Mouse (Mus musculus) liver, embryonic 14.5 days (tissue): ENCODE measurements around the gene Ambra1. TPM values are rescaled to one million over a fixed set of nuclear protein-coding genes. Genes with fewer than 3 reads are reported as not detected.

Experiments
- ATAC-seq: fragments of 200-750 bp; cut with Nextera tagmentation; 2 replicates; pipeline ENCODE4 v1.8.0; 2017; ENCODE audit warnings: moderate number of reproducible peaks, mild to moderate bottlenecking, moderate library complexity; ENCODE audit not compliant: insufficient read depth
- DNase-seq, 3 experiments: peaks; one replicate each; pipeline ENCODE4 v3.0.0-alpha.2; 2012 to 2013; ENCODE audit warnings: low read depth in 3 of 3, low spot score in 3 of 3
- H3K27ac ChIP-seq: fragments of 300-500 bp; sonication (generic); 2 replicates; pipeline ENCODE4 v1.5.1; 2014; ENCODE audit warnings: moderate library complexity, mild to moderate bottlenecking, control low read depth, inconsistent platforms
- H3K27me3 ChIP-seq: fragments of 300-500 bp; sonication (generic); 2 replicates; pipeline ENCODE4 v1.6.1; 2014; ENCODE audit warnings: mild to moderate bottlenecking, low read length, moderate library complexity; ENCODE audit not compliant: control insufficient read depth, insufficient read depth
- H3K36me3 ChIP-seq: fragments of 300-500 bp; sonication (generic); replicated peaks from 2 replicates; pipeline ENCODE4 v1.6.1; 2014; ENCODE audit warnings: low read depth; ENCODE audit not compliant: control insufficient read depth, insufficient read depth
- H3K4me1 ChIP-seq, 2 experiments: fragments of 200-500 bp in 1 of 2; fragments of 300-500 bp in 1 of 2; sonication (generic) in 1 of 2; replicated peaks; 2 replicates each; pipeline ENCODE4 v1.6.1; 2012 to 2014; ENCODE audit warnings: antibody characterized with exemption in 1 of 2, inconsistent platforms in 1 of 2, low read length in 1 of 2; ENCODE audit not compliant: control insufficient read depth in 2 of 2, insufficient read depth in 2 of 2
- H3K4me2 ChIP-seq: fragments of 300-500 bp; sonication (generic); 2 replicates; pipeline ENCODE4 v1.6.1; 2014; ENCODE audit warnings: low read depth, mild to moderate bottlenecking, control low read depth, moderate library complexity
- H3K4me3 ChIP-seq, 2 experiments: fragments of 200-500 bp in 1 of 2; fragments of 300-500 bp in 1 of 2; sonication (generic) in 1 of 2; 2 replicates each; pipeline ENCODE4 v1.5.1; 2012 to 2014; ENCODE audit warnings: low read depth in 2 of 2, low read length in 2 of 2, mild to moderate bottlenecking in 2 of 2, control low read depth in 1 of 2, inconsistent platforms in 1 of 2, moderate library complexity in 1 of 2; ENCODE audit not compliant: insufficient read depth in 1 of 2
- H3K9ac ChIP-seq: fragments of 300-500 bp; sonication (generic); replicated peaks from 2 replicates; pipeline ENCODE4 v1.6.1; 2014; ENCODE audit warnings: mild to moderate bottlenecking, control low read depth, moderate library complexity
- H3K9me3 ChIP-seq: fragments of 300-500 bp; sonication (generic); 2 replicates; pipeline ENCODE4 v1.6.1; 2016; ENCODE audit warnings: low read length, mixed read lengths; ENCODE audit not compliant: control insufficient read depth
- CTCF ChIP-seq: IDR thresholded peaks from 2 replicates; pipeline ENCODE4 v1.5.1; 2016; ENCODE audit warnings: antibody characterized with exemption, low read depth, control low read depth
- EP300 ChIP-seq: IDR thresholded peaks from 2 replicates; pipeline ENCODE4 v1.6.1; 2016; ENCODE audit warnings: antibody characterized with exemption, low read depth
- WGBS: fragments of 180-500 bp; shearing (Covaris S2); extraction: QIAGEN DNeasy Blood & Tissue Kit; methylation state at CpG from one replicate; pipeline ENCODE4 v1.1.7; 2014; ENCODE audit not compliant: insufficient replicate concordance; 5-methylcytosine and 5-hydroxymethylcytosine counted together
- polyA plus RNA-seq, 2 experiments: library from polyadenylated mRNA; depleted of rRNA in 1 of 2; stranded (reverse) in 1 of 2; unstranded in 1 of 2; fragments of >200 nt; fragmentation: Nextera tagmentation in 1 of 2; extraction: Ambion mirVana in 1 of 2; gene quantifications; 2 replicates each; pipeline versions ENCODE4 v1.2.1 to v1.2.3; 2012 to 2014

The Ambra1 gene
- 3.7 and 3.9 TPM in 2 replicates for polyA plus RNA-seq (2012; rRNA removed)
- 3.9 and 4.2 TPM in 2 replicates for polyA plus RNA-seq (2014; fragmentation: Nextera tagmentation; extraction: Ambion mirVana)

- WGBS: under 1% methylated on average over 68 of the region's 68 CpGs
- peak; percentile 60 for TF ChIP-seq CTCF
- no peak for TF ChIP-seq EP300
These were observed at the start of gene Ambra1 for GRCm38 (mm10) chr2:91729971-91730821. TSS of gene Ambra1 (plus strand) at chr2:91730134.

GRCm38 (mm10) chr2:91682850-91683249, 47.1 kb upstream of the Ambra1 start:
- TF ChIP-seq EP300: no peak
- TF ChIP-seq CTCF: peak; percentile 62
- H3K4me1 ChIP-seq: no peaks in the 10 kb centered on the region
- ATAC-seq (no peak), DNase-seq (peak; percentile 23 to 38 (median 30))
- no peaks in the 10 kb centered on the region for H3K9me3 ChIP-seq
- H3K9ac ChIP-seq: no peak overlapping the region
- H3K27me3 ChIP-seq: no peaks in the 10 kb centered on the region
- no peak overlapping the region for H3K27ac ChIP-seq
- no peak overlapping the region for H3K4me3 ChIP-seq
- WGBS: 36% methylated on average over 4 of the region's 4 CpGs
- H3K4me2 ChIP-seq: no peak overlapping the region
- H3K36me3 ChIP-seq: peaks cover 9% of the 10 kb centered on the region; the same call in 1 of the 2 replicates

More at GRCm38 (mm10) chr2:91729971-91730821, at the start of gene Ambra1:
- peak within 1 kb of the TSS; percentile 83 for H3K4me2 ChIP-seq
- ATAC-seq (peak; percentile 86), DNase-seq (peak; percentile 78 to 84 (median 82))
- H3K9ac ChIP-seq: peak within 1 kb of the TSS; percentile 97
- peak within 1 kb of the TSS; percentile 99 for H3K4me3 ChIP-seq
- H3K27ac ChIP-seq: peak within 1 kb of the TSS; percentile 88
- H3K36me3 ChIP-seq: no peaks in the 10 kb centered on the region
- no peaks in the 10 kb centered on the region for H3K27me3 ChIP-seq
- H3K9me3 ChIP-seq: no peaks in the 10 kb centered on the region
- peaks cover 0 to 8% of the 10 kb centered on the region in 2 experiments; a peak in 3 of 4 replicates for H3K4me1 ChIP-seq

GRCm38 (mm10) chr2:91683919-91684318, 46.0 kb upstream of the Ambra1 start:
- WGBS: 78% methylated on average over 8 of the region's 8 CpGs
- DNase-seq (no peak), ATAC-seq (no peak)
- Histone ChIP-seq H3K4me2 (no peak overlapping the region), H3K27ac (no peak overlapping the region), H3K9ac (no peak overlapping the region), H3K4me1 (no peaks in the 10 kb centered on the region), H3K36me3 (peaks cover 6% of the 10 kb centered on the region), H3K9me3 (no peaks in the 10 kb centered on the region), H3K4me3 (no peak overlapping the region), H3K27me3 (no peaks in the 10 kb centered on the region)
- no peak for TF ChIP-seq CTCF
- TF ChIP-seq EP300: no peak

- ATAC-seq (no peak), DNase-seq (no peak)
- no peak overlapping the region for H3K4me3 ChIP-seq
- no peak overlapping the region for H3K4me2 ChIP-seq
- TF ChIP-seq EP300: no peak
- TF ChIP-seq CTCF: no peak
- peaks cover 1% of the 10 kb centered on the region for H3K36me3 ChIP-seq
- WGBS: 81% methylated on average over 7 of the region's 7 CpGs
- H3K27ac ChIP-seq: no peak overlapping the region
- H3K9ac ChIP-seq: no peak overlapping the region
- no peaks in the 10 kb centered on the region for H3K9me3 ChIP-seq
- H3K27me3 ChIP-seq: no peaks in the 10 kb centered on the region
- H3K4me1 ChIP-seq: no peaks in the 10 kb centered on the region
These were observed 40.5 kb upstream of the Ambra1 start for GRCm38 (mm10) chr2:91689452-91689851.

DNA sequence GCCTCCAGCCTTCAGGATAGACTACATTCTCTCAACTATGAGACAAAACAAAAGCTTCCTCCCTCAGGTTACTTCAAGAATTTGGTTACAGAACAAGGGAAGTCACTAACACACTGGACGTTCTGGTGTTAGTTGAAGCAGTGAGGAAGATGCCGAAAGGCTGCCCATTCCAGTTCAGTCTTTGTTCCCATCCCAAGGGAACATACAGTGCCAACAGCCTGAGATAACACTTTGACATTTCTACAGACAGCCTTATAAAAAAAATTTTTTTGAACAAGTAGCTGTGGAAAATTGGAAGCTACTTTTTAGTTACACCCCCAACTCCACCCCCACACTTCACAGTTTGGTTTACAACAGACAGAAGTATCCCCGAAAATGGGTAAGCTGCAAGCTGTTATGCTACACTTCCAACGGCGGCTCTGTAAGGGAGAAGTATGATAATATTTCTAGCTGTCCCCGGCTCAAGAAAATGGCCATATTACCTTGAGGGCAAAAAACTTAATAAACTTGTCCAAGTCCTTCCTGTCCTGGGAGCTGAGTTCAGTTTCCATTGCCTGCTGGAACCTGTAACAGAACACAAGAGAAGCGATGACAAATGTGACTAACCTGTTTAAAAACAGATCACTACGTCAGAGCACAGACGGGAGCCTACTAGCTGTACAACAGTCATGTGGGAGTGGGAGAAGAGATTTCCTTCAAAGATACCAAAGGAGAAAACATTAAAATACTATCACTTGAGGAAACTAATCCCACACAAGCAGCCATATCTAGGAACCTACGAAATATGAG, 34.3 kb upstream of the Ambra1 start:
- Histone ChIP-seq H3K4me3 (no peak overlapping the region), H3K9me3 (no peaks in the 10 kb centered on the region), H3K9ac (no peak overlapping the region), H3K4me1 (0 out of 4 replicates have a peak, but pooled peaks cover 0 to 4% of the 10 kb centered on the region in 2 experiments), H3K4me2 (no peak overlapping the region), H3K27ac (no peak overlapping the region), H3K36me3 (no peaks in the 10 kb centered on the region; the same call in 1 of the 2 replicates), H3K27me3 (no peaks in the 10 kb centered on the region)
- DNase-seq (no peak), ATAC-seq (no peak)
- WGBS: 77% methylated on average over 10 of the region's 10 CpGs
- no peak for TF ChIP-seq EP300
- no peak for TF ChIP-seq CTCF
